Mouse (Mus musculus) left cerebral cortex, postnatal 10 days (tissue): ENCODE measurements around the gene Ppil1. TPM values are rescaled to one million over a fixed set of nuclear protein-coding genes. Genes with fewer than 3 reads are reported as not detected.

Source experiments
- DNase-seq, 2 experiments: peaks; one replicate each; pipeline ENCODE4 v3.0.0; 2021 to 2022; ENCODE audit warnings: low spot score in 2 of 2, mixed read lengths in 1 of 2; ENCODE audit errors: extremely low spot score in 1 of 2
- intact Hi-C: fragments of 180-260 bp; cut with DNase I; formaldehyde crosslinking; loops from one replicate; pipeline ENCODE4 v1.15.1; 2025
- total RNA-seq, 2 experiments: library from RNA; stranded (reverse); gene quantifications; 2 replicates each; pipeline ENCODE4 v1.2.3; 2021

Gene Ppil1
- 10 to 100 TPM; 20.7 to 24.3 TPM for total RNA-seq

DNA sequence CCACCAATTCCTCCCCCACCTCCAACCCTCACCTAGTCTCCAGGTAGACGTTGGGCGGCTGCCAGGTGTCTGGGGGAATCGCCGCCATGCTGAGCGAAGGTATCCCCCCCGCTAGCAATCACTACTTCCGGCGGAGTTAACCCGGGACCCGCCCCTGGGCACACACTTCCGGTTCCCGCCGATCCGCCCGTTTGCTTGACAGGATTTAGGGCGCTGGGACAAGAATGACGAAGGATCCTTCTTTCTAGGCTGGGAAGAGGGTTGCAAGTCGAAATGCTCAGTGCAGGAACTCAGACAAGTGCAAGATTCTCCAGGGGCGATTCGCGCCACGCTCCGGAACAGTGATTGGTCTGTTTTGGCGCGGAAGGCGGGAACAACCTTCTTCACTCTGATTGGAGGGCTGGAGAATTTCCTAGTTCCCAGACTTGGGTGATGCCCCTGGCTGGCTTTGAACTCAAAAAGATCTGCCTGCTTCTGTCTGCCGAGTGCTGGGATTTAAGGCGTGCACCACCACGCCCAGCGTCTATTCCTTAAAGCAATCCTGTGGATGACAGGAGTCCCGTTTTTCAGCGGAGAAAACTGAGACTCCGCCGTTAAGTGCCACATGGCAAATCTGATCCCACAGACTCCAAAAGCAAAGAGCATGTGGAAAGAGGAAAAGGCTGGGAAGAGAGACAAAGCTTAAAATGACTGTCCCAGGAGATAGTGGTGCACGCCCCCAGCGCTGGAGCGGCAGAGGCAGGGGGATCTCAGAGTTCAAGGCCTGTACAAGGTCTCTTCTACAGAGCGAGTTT is at the start of gene Ppil1:
TSS of gene Ppil1 (minus strand) at position 347 of the 794 bp plus-strand sequence.
- intact Hi-C loops, result loop anchor here (10.0 kb wide), 1 partner anchor 81 kb away; the partner anchor contains the start of gene Mtch1
- peak; percentile 75 to 88 for DNase-seq

DNA sequence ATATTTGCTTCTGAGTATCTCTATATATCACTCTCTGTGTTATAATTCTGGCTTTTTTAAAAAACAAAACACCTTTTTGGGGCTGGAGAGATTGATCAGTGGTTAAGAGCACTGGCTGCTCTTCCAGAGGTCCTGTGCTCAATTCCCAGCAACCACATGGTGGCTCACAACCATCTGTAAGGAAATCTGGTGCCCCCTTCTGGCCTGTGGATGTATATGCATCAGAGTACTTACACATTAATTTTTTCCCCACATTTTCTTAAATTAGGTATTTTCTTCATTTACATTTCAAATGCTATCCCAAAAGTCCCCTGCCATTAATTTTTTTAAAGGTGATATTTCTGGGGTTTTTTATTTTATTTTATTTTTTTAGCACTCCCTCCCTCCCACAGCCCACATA is 49.3 kb upstream of the Ppil1 start:
- DNase-seq, result peak in 1 of 2 experiments; percentile 19
- intact Hi-C loops, result no loop called here

DNA sequence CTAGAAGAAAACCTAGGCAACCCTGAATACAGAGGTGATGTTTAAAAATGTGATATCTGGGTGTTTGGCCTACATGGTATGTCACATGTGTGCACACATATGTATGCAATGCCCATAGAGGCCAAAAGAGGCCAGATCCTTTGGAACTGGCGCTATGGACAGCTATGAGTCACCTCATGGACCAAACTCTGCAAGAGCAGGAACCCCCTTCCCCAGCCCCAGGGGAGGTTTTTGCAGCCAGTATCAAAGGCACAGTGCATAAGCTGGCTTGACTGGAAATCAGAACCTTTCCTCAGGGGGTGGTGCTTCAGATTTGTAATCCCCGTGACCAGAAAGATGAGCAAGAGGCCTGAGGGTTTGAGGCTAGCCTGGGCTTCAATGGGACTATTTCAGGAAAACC is 48.1 kb upstream of the Ppil1 start:
- intact Hi-C loops, result no loop called here
- DNase-seq, result no peak

DNA sequence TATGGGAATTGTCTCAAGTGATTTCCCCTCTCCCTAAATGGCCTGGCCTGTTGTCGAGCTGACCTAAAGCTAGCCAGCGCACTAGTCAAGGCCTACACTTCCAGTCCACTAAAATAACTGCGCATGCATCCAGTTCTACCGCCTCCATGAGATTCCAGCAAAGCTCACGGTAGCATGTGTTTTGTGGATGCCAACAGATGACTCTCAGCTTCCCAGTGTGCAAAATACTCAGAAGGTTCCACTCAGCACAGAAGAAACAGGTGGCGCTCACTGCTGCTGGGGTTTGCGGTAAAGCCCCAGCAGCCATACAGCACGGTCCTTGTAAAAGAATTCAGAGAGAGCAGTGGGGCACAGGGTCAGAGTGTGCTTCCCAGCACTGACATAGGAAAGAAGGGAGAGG is 47.6 kb upstream of the Ppil1 start:
- intact Hi-C loops, result no loop called here

DNA sequence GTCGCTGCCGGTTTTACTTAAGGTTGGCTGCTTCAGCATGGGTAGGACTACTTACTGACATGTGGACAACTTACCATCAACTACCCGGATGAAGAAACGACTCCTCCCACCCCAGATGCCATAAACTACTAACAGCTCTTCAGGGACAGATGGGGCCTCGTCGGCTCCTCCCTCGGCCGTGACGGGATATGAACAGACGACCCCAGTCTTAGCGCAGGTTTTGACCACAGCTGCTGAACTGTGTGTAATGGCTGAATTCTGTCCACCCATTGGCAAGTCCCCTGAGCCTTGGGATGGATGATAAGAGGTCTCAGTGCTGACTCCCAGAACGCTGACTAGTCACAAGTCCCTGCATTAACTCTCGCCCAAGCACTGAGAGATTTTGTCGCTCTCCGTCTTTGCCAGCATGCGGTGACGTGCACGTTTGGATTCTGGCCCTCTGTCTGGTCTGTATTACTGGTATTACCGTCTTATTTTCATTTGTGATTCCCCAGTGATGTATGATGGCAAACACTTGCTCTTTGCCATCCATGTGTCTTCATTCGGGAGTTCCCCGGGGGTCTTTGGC is 46.2 kb upstream of the Ppil1 start:
- DNase-seq, result peak in 1 of 2 experiments; percentile 17
- intact Hi-C loops, result no loop called here

More for the DNA sequence above, 47.6 kb upstream of the Ppil1 start:
- peak in 1 of 2 experiments; percentile 20 for DNase-seq

DNA sequence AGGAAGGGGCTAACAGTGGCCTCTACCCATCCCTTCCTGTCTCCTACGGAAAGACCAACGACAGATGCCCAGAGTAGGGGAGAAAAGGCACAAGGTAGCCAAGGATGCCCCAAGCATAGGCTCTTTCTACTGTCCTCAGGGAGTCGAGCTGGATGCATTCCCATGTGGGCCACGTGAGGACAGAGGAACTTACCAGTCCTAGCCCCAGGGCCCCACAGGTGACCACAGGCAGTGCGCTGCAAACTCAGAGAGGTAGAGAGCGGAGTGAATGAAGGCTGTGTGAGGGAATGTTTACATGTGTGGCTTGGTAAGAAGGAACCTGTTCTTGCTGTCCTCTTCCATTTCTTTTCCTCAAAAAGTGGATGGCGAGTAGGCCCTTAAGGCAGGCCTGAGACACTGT is 41.9 kb upstream of the Ppil1 start:
- no peak for DNase-seq
- intact Hi-C loops, result no loop called here

DNA sequence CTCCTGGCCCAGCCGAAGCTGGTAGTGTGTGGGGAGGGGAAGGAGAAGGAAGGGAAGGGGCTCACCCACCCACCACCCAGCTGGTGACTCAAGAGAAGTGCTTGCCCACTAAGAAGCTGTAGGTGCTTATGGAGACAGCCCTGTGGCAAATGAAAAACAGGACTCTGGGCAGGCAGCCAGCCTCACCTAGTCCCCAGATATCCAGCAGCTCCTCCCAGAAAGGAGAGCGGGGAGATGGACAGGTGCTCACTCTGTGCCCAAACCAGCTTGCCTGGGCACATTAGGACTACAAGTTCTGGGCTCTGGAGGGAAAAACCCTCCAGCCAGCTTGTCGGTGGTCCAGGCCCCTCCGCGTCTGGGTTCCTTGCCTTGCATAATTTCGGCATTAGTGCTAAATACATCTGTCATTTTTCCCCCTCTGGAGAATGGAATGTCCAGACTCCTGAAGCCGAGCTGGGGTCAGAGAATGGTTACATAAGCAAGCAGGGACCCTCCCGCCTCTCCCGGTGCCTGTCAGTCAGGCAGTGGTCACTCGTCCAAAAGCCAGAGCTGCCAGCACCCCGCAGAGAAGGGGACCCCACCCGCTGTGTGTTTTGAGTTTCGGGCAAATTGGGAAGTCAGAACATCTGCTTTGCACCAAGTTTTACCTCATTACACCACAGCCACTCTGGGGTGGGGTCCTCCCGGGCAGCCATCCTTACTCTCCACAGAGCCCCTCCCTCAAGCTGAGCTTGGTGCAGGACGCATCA is 41.2 kb upstream of the Ppil1 start:
- no peak for DNase-seq
- intact Hi-C loops, result no loop called here

DNA sequence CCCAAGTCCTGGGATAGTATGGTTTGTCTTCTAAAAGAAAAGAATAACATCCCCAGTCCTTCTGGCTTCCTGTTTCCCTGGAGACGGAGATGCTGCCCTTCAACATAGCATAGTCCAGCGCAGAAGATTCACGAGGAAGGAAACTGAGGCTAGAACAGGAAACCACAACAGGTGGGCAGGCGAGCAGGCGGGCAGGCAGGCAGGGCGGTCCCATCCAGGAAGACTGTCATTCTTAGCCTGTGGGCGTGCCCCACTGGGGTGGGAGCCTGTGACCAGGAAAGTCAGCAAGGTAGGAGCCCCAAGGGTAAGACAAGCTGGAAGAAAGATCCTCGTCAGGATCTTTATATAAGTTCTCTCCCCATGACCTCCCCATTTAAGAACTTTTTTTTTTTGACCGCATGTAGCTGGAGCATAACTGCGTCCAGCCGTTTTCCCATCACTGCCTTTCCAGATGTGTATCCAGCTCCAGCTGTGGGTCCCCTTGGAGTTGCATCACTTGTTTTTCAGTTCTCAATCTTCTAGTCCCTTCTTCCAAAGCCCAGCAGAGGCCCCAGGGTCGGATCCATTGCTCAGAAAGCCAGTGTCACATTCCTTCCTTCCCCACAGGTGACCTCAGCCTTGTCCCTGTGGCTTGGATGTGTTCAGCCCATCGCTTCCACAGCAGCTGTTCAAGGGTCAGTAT is 40.5 kb upstream of the Ppil1 start:
- intact Hi-C loops, result no loop called here
- peak in 1 of 2 experiments; percentile 34 for DNase-seq

DNA sequence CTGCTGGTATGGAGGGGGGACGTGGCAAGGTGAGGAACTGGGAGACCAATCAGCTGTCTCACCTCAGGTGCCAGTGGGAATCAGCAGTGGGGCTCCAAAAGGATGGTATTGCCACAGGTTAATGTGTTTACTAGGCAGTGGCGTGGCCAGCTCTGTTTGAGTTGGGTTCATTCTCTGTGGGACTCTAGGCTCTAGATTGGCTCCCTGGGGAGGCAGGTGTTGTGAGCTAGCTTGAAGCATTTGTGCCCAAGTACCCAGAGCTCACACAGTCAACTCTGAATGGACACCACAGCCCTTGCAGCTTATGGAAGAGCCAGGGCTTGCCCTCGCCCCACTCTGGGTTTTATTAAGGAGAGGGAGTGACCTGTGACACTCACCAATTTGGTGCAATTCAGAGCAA is 39.9 kb upstream of the Ppil1 start:
- DNase-seq, result no peak

DNA sequence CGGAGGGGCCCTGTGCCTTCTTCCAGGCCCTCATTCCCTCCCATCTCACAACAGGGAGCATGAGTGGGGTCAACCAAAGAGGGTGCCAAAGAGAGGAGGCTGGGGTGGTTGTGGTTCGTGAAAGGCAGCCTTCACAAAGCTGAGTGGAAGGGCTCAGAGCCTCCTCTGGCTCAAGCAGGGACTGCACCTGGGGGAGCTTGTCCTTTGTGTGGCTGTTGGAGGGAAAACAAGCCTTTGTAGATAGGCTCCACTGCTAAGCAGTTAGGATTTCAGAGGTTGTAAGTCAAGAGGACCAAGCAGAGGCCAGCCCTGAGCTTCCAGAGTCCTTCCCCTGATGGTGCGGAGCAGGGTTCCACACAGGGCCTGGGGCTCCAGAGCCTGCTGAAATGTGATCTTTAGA is 39.1 kb upstream of the Ppil1 start:
- DNase-seq, result peak in 1 of 2 experiments; percentile 48
- intact Hi-C loops, result no loop called here

More for the DNA sequence above, 39.9 kb upstream of the Ppil1 start:
- intact Hi-C loops, result no loop called here

DNA sequence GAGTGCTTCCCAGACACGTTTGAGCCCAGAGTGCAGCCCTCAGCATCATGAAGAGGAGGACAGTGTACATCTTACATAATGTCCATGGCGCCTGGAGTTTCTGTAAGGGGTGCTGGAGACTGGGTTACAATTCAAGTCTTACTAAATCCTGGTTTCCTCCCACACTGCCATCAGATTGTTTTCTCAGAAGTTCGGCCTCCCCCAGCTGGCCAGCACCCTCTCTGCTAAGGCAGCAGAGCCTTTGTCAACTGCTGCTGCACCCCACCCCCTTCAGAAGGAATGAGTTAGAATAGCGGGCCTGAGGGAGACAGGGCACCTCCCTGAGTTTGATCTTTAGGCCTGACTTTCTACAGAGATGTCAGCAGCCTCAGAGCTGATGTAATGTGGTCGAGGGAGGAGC is 38.2 kb upstream of the Ppil1 start:
- no peak for DNase-seq
- intact Hi-C loops, result no loop called here

DNA sequence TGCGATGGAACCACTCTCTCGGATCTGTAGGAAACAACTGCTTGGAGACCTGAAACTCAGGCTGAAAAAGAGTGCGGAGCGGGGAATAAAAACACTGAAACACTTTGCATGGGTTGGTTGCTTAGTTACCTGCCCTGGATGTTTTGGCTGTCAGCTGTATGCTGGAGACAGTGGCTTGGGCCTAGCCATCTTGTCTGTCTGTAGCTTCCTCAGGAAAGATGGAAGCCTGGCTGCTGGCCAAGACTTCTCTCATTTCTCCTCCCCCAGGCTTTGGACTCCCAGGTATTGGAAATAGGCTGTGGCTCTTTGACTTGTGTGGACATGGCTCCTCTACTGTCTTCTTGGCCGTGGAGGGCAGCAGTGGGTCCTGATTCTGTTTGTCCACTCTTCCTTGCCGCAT is 37.4 kb upstream of the Ppil1 start:
- DNase-seq, result no peak
- intact Hi-C loops, result no loop called here

DNA sequence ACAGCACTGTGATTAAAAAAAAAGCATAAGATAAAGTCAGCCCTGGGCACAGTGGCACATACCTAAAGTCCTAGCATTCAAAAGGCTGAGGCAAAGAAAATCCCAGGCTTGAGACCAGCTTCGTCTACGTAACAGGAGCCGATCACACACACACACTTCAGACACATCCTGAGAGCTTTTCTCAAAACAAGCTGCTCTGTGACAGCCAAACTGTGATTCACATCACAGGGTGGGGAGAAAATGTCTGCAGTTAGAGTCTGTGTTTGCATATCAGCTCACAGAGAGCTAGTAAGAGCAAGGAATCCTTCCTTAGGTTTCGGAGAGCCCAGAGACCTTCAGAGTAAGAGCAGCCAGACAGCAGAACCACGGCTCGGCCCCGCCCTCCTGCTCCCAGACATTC is 36.9 kb upstream of the Ppil1 start:
- DNase-seq, result no peak
- intact Hi-C loops, result no loop called here

DNA sequence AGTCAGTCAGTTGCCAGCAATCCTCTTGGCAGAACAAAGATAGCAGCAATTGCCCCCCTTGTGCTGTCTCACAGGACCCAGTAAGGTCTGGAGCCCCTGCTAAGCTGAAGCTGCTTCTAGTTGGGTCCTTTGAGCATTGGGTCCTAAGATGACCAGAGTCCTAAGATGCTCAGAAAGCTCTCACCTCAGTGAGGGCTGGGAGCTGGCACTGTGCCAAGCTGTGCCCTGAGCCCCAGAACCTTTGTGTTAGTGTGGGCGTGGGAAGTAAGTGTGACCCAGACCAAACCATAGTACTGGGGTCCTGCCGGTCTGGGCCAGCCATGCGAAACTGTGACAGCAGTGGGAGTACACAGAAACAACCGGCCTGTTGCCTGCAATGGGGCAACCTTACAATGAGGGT is 35.3 kb upstream of the Ppil1 start:
- DNase-seq, result no peak
- intact Hi-C loops, result no loop called here

DNA sequence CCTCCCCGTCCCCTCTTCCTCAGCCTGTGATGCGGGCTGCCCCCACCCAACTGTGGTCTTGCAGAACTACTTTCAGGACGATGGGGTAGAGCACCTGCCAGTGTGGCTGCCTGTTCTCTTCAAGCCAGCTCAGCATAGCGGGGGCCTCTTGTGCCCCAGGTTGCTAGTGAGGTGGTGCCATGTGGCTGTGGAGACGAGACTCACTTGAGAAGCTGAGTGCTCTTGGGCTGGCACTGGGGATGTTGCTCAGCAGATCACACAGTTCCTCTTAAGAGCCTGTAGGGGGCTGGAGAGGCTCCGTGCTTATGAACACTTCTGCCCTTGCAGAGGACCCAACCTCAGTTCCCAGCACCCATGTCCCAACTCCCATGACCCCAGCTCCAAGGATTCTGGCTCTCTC is 33.8 kb upstream of the Ppil1 start:
- intact Hi-C loops, result no loop called here
- DNase-seq, result no peak

DNA sequence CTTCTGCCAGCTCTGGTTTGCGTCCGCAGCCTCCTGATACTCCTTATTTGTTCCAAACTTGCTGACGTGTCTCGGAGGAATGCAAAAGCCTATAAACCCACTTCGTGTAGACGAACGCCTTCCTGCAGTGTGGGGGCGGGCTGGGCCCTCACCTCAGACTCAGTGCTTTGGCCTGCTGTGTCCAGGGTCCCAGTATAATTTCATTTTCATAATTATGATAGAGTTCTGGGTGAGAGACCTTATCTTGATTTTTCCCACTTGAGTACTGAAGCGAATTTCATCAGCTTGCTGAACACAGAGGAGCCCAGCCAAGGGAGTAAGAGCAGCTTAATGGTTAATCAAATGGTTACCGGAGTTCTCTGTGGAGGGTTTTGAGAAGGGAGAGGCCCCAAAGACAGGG is 33.3 kb upstream of the Ppil1 start:
- DNase-seq, result no peak
- intact Hi-C loops, result no loop called here

DNA sequence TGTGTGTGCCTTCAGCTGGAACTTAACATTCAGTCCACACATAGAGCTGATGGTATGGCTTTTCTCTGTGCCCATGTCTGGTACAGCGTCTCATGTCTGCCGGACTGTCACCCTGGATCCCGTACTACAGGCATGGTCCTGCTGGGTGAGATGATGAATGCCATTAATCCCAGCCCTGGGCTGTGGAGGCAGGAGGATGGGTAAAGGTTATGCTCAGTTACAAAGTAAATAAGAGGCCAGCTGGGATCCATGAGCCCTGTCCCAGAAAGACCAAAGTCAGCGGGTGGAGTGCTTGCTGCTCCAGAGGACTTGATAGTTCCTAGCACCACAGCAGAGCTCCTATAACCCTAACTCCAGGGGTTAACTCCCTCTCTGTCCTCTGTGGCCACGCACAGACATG is 31.8 kb upstream of the Ppil1 start:
- intact Hi-C loops, result no loop called here
- no peak for DNase-seq

DNA sequence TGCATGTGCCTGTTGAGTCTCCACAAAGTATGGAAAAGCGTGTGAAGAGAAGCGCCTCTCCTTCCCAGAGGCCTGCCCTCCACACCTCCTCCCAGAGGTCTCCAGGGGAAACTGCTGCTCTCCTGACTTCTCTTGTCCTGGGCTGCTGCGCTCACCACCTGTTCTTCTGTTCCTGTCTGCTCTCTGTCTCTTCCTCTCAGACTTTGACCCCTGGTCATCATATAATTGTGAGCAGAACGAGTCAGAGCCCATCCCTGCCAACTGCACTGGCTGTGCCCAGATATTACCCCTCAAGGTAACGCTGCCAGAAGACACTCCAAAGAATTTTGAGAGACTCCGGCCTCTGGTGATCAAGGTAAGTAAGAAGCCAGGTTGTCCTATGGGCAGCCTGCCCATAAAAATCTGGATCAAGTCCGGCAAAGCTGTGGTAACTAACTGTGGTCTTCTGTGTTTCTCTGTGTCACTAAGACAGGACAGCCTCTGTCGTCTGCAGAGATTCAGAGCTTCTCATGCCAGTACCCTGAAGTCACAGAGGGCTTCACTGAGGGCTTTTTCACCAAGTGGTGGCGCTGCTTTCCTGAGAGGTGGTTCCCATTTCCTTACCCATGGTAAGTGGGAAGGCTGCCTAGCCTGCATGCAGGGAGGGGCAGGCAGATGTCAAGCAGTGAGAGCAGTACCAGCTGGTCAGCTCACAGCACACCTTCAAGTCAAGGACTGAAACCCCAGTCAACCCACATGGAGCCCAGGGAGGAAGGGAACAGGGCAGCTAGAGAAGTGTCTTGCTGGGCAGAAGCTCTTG is 30.0 kb upstream of the Ppil1 start:
- intact Hi-C loops, result no loop called here
- DNase-seq, result no peak

DNA sequence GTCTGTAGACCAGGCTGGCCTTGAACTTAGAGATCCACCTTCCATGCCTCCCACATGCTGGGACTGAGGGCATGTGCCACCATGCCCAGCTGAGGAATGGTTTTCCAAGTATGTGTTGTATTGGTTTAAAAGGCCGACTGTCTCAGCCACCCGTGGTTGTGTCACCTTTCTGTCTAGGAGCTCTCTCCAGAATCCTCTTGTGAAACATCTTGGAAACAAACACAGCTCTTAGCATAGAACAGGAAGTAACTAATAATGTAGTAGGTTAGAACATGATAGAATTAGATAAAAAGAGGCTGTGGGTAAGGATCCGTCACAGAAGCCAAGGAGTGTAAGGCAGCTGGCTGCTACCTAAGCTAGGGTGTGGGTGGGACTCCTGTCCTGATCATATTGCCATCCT is 29.0 kb upstream of the Ppil1 start:
- DNase-seq, result no peak
- intact Hi-C loops, result no loop called here
